Mouse (Mus musculus): ENCODE measurements around the gene Ifitm1.
A peak's percentile ranks its signal among the peaks of the same experiment; 100 is the strongest.
"Not testable (repeated sequence)": the region's sequence is repeated elsewhere in the genome, so short reads cannot be mapped to it uniquely, and the experiment has no call there.

The Ifitm1 gene

GRCm38 (mm10) chr7:140951051-140951450 lies 16.0 kb upstream of the Ifitm1 start:
- no peak for DNase-seq (ENCODE audit: low spot score in 2 of 2)

DNA sequence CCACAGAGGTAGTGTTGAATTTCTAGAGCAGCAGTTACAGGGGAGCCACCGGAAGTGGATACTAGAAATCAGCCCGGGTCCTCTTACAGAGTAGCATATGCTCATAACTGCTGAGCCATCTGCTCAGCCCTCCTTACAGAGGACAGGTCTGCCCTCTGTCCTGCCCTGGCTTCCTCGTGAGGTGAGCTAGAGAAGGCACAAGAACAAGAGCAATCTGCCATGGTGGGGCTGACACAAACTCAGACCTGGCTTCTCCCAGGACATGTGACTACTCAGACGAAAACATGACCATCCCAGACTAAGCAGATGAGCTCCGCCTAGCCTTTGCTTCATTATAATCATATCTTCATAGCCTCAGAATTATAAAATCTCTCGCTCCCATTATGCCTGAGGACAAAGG lies 15.3 kb upstream of the Ifitm1 start:
- no peak for DNase-seq (ENCODE audit: low spot score in 2 of 2)

GRCm38 (mm10) chr7:140952441-140952840 lies 14.6 kb upstream of the Ifitm1 start:
- DNase-seq (ENCODE audit: low spot score in 2 of 2): no peak

GRCm38 (mm10) chr7:140953133-140953532 lies 13.9 kb upstream of the Ifitm1 start:
- no peak for DNase-seq (ENCODE audit: low spot score in 2 of 2)

- DNase-seq (ENCODE audit: low spot score in 2 of 2): no peak
Observed at GRCm38 (mm10) chr7:140953800-140954732, 13.0 kb upstream of the Ifitm1 start.

DNA sequence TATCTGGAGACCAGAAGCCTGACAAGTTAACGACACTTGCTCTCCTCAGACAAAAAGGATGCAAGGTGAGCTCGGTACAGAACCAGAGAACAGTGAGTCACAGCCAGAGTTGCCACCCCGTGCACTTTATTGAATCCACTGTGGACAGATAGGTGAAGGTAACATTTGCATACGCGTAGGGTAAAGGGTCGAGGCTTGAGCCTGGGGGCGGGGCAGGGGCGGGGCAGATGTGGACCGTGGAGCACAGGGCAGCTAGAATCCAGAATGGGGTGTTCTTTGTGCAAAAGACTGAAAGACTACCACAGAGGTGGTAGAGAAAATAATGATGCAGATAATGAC lies 12.3 kb upstream of the Ifitm1 start:
- DNase-seq (ENCODE audit: low spot score in 2 of 2): no peak

- no peak for DNase-seq (ENCODE audit: low spot score in 2 of 2)
Observed at GRCm38 (mm10) chr7:140955342-140955741, 11.7 kb upstream of the Ifitm1 start.

- DNase-seq (ENCODE audit: low spot score in 2 of 2): peak; percentile 47 to 60
Observed at GRCm38 (mm10) chr7:140955758-140956555, 11.1 kb upstream of the Ifitm1 start, which contains the start of the genes Gm45717 and Ifitm2. TSS of gene Gm45717 (minus strand) at chr7:140955937. TSS of gene Ifitm2 (minus strand) at chr7:140955987.

DNA sequence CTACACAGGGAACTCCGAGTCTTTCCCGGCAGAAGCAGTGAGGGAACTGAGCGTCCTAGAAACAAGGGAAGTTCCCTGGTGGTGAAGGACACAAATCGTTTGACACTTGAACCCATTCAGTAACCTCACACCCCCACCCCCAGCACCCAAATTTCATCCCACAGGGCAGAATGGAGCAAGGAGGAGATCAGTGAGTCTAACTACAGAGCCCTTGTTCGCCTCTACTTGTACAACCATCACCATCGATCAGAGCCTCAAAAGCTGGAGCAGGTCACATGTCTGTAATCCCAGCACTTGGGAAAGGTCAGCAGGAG lies 10.5 kb upstream of the Ifitm1 start:
- no peak for DNase-seq (ENCODE audit: low spot score in 2 of 2)

GRCm38 (mm10) chr7:140959181-140959901 lies 7.7 kb upstream of the Ifitm1 start:
- peak in 1 of 2 experiments; percentile 34 for DNase-seq (ENCODE audit: low spot score in 2 of 2)

- no peak for DNase-seq (ENCODE audit: low spot score in 2 of 2)
Observed at GRCm38 (mm10) chr7:140960026-140960425, 7.0 kb upstream of the Ifitm1 start.

- DNase-seq (ENCODE audit: low spot score in 2 of 2): no peak
Observed at GRCm38 (mm10) chr7:140961416-140961815, 5.6 kb upstream of the Ifitm1 start.

- DNase-seq (ENCODE audit: low spot score in 2 of 2): no peak
Observed at GRCm38 (mm10) chr7:140962733-140963132, 4.3 kb upstream of the Ifitm1 start.

DNA sequence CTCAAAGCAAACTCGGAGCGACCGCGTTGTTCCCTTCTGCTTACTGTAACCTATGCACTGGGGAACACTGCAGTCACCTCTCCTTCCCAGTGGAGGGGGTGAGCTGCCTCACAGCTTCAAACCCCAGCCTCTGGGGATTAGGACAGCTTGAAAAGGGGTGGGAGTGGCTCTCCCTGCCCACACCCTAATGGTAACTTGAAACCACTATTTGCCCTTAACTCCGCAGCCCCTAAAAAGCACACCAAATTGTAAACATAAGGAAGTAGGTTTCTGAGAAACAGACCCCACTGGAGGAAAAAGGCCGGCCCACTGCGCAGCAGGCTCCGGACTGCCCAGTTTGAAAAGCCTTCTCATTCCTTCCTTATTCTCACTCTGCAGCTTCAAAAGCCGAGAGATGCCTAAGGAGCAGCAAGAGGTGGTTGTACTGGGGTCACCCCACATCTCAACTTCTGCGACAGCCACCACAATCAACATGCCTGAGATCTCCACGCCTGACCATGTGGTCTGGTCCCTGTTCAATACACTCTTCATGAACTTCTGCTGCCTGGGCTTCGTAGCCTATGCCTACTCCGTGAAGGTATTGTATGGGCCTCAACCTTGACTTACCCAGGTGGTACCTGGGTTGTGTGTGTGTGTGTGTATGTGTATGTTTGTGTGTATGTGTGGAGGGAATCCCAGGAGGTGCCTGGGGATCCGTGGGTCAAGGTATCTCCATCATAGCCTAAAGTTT lies 1.0 kb downstream of the Ifitm1 start:
- DNase-seq (ENCODE audit: low spot score in 2 of 2): no peak

DNA sequence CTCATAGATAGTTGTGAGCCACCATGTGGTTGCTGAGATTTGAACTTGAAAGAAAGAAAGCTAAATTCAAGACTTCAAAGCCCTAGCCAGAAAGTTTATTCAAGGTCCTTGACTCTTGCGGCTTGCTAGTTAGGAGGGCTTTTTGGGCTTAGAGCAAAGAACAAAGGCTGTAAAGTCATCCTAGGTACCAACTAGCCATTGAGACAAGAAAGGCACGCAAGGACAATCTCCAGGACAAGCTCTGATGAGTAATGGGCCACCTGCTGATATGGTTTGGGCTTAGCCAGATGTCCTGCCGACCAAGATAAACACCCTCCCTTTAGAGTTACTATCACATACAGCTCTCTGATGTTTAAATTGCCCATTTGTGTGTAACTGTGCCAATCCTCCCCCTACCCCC lies 1.7 kb downstream of the Ifitm1 start:
- DNase-seq (ENCODE audit: low spot score in 2 of 2): not testable (repeated sequence)

DNA sequence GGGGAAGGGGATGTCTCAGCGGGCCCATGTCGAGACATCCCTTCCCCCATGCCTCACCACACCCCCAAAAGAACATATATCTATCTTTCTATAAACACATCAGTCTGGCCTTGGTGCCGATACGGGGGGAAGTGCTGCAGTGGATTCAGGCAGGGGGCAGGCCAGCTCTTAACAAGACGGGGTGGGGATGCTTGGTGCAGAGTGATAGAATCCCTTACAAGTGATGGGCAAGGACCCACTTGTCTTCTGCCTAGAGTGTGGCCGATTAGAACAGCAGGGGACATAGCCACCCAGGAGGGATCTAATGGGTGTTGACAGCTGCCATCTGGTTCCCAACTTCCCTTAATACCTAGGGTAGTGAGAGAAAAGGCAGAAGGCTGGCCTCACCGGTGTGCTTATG lies 3.9 kb downstream of the Ifitm1 start:
- no peak for DNase-seq (ENCODE audit: low spot score in 2 of 2)

- no peak for DNase-seq (ENCODE audit: low spot score in 2 of 2)
Observed at GRCm38 (mm10) chr7:140971479-140972171, 4.6 kb downstream of the Ifitm1 start.

DNA sequence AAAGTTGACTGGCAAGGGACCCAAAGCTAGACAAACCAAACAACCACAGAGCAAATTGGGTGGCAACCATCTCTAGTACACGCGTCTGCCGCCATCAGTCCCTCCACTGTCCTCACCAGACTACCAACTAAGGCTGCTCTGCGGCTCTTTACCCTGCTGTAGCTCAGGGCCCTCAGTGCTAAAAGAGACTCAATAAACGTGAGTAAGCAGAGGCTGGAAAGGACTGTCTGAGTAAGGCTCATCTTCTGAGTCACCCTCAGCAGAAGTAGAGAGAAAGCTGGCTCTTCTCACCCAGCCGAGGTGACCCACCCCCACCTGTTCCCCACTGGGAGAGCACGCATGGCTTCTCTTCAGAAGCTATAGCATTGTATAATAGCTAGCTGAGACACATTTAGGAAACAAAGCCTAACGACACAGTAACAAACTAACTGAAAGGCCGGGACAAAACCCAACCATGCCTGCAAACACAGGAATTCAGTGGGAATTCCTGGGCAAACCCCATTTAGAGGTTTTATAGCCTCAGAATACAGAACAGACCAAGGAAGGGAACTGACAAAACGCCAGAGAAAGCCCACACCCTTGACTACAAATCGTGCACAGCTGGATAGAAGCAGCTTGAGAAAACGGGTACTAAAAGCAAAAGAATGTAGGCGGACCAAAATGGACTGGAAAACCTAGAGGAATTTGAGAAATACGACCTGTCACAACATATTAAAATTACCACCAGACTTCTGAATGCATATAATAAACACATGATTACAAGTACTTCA lies 6.6 kb downstream of the Ifitm1 start:
- no peak for DNase-seq (ENCODE audit: low spot score in 2 of 2)

DNA sequence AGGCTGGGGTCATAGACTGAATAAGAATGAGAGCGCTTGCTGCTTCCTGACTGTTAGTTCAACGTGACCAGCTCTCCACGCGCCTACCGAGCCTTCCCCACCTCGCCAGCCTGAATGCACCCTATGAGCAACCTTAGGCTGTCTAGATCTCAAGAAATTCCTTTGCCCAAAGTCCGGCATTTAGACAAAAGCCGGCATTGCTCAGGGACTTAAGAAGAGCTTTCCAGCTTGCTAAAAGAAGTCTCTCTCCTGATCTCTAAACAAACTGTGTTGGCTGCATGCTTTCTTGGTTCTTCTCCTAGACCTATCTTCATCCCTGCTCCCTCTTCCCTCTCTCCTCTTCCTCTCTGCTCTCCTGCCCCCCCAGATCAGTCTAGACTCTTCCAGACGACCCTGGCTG lies 7.9 kb downstream of the Ifitm1 start:
- DNase-seq (ENCODE audit: low spot score in 2 of 2): no peak

- DNase-seq (ENCODE audit: low spot score in 2 of 2): no peak
Observed at GRCm38 (mm10) chr7:140975465-140975864, 8.4 kb downstream of the Ifitm1 start.
